Mouse (Mus musculus): ENCODE data around the gene Rpl13a.

- TF ChIP-seq CTCF (IDR thresholded peaks at IDR 0.05; ENCODE audit: low read depth, low read length) (no peak), EP300 (IDR thresholded peaks at IDR 0.05; ENCODE audit: insufficient read depth, low read depth, low read length) (no peak)
Observed at GRCm38 (mm10) chr7:45083300-45083890, 45.2 kb downstream of the Rpl13a start.
